Mouse (Mus musculus): ENCODE results near the gene Snx21. TPM values are rescaled to one million over a fixed set of nuclear protein-coding genes. Genes with fewer than 3 reads are reported as not detected.
A peak's percentile ranks its signal among the peaks of the same experiment; 100 is the strongest.

Gene Snx21
- polyA plus RNA-seq, 1 experiment from 2014 or later = 24.4 TPM

DNA sequence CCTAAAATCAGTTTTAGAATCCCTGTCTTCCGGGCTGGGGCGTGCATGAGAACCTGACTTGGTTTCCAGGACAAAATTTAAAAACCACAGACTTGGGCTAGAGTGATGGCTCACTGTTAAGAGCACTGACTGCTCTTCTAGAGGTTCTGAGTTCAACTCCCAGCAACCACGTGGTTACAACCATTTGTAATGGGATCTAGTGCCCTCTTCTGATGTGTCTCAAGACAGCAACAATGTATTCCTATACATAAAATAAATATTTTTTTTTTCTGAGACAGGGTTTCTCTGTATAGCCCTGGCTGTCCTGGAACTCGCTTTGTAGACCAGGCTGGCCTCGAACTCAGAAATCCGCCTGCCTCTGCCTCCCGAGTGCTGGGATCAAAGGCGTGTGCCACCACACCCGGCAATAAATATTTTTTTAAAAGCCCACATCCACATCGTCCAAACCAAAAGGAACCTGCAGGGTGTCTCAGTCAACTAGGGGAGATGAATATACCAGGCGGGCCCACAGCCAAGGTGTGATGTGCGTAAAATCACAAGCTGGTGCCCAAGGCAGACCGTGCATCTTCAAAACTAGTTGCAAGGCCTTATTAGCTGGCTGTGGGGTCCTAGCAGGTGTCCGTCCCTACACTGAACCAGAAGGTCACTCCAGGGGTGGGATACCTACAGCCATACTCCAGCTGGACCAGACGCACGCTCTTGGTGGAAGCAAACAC is 46.6 kb downstream of the Snx21 start:
- Histone ChIP-seq H3K27ac (ENCODE audit: low read length) (peak overlapping the region; percentile 85), H3K9ac (replicated peaks; ENCODE audit: low read depth, low read length) (peak overlapping the region; percentile 67; the same call in 1 of the 2 replicates), H3K9me3 (ENCODE audit: control insufficient read depth, low read depth, low read length) (no peaks in the 10 kb centered on the region), H3K27me3 (ENCODE audit: control insufficient read depth, insufficient read depth, low read length) (no peaks in the 10 kb centered on the region), H3K4me1 (ENCODE audit: control insufficient read depth, insufficient read depth, low read length) (peaks cover 9% of the 10 kb centered on the region; the same call in 1 of the 2 replicates), H3K4me2 (replicated peaks; ENCODE audit: low read depth, low read length) (peak overlapping the region; percentile 98), H3K36me3 (ENCODE audit: control insufficient read depth, insufficient read depth, low read length) (peaks cover 12% of the 10 kb centered on the region), H3K4me3 (ENCODE audit: low read depth, low read length) (peak overlapping the region; percentile 78)
- no peak for ATAC-seq (ENCODE audit: insufficient number of reproducible peaks, insufficient read depth, low FRiP score, low read depth)
- WGBS = 65% methylated on average over 16 of the region's 16 CpGs

DNA sequence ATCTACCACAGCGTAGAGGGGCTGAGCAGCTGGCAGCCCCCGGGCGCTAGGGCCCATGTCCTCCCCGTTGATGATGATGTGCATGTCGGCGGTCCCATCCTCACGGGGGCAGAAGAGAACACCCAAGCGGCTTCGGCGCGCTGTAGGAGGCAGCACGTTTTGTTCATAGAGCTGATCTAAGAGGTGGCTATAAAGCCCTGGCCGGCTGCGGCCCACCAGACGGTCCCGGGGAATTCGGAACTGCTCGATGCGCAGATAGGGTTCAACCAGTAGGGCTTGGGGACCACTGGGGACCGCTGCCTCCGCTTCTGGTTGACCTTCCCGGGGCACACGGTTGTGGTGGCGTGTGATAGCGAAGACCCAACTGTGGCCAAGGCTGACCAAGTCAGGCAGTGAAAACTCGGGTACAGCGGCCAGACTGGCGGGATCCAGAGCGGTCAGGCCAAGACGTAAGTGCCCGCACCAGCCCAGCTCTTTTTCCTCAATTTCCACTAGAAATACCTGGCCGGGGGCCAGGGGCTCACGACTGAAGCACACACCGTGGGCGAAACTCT is 47.2 kb downstream of the Snx21 start, which contains the start of gene Ctsa:
Gene Ctsa (plus strand): TSS at position 126 of the 554 bp plus-strand sequence.
- peaks cover 9% of the 10 kb centered on the region; the same call in 1 of the 2 replicates for H3K4me1 ChIP-seq (ENCODE audit: control insufficient read depth, insufficient read depth, low read length)

DNA sequence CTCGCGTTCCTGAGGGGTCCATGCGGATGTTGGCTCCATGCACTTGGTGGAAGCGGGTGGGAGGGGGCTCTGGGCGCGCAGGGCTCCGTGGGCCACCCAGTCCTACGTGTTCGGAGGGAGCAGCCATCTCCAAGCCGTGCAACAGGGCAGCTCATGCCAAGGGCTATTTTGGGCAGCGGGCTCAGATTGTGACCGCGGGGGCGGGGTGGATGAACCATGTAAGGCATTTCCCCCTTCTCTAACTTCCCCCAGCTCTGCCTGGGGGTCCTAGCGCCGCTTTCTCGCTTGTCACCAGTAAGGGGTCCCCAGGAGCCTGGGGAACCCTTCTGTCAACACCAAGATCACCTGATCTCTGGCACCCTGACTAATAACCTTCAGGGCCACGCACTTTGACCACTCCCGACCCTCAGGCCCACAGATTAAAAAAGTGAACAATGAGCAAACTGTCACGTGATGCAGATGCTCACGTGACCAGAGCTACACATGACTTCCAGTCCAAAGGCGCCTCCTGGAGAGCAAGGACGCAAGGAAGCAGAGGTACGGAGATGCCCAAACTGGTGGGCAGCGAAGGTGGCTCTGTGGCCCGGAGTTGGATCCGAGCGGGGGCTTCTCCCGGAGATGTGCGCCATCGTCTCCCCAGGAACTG is 47.8 kb downstream of the Snx21 start, which contains the start of gene Neurl2:
Gene Neurl2 (minus strand): TSS at position 143 of the 646 bp plus-strand sequence.
- ATAC-seq (ENCODE audit: insufficient number of reproducible peaks, insufficient read depth, low FRiP score, low read depth) = peak; percentile 74
- peak within 1 kb of the TSS; percentile 85 for H3K27ac ChIP-seq (ENCODE audit: low read length)
- H3K4me2 ChIP-seq (replicated peaks; ENCODE audit: low read depth, low read length) = peak within 1 kb of the TSS; percentile 98
- H3K4me1 ChIP-seq (ENCODE audit: control insufficient read depth, insufficient read depth, low read length) = peaks cover 9% of the 10 kb centered on the region; the same call in 1 of the 2 replicates
- no peaks in the 10 kb centered on the region for H3K9me3 ChIP-seq (ENCODE audit: control insufficient read depth, low read depth, low read length)
- WGBS = under 1% methylated on average over 31 of the region's 31 CpGs
- peak within 1 kb of the TSS; percentile 67 for H3K9ac ChIP-seq (replicated peaks; ENCODE audit: low read depth, low read length)
- H3K36me3 ChIP-seq (ENCODE audit: control insufficient read depth, insufficient read depth, low read length) = peaks cover 5% of the 10 kb centered on the region
- H3K27me3 ChIP-seq (ENCODE audit: control insufficient read depth, insufficient read depth, low read length) = no peaks in the 10 kb centered on the region
- peak within 1 kb of the TSS; percentile 78 for H3K4me3 ChIP-seq (ENCODE audit: low read depth, low read length)

More for the DNA sequence above, 47.2 kb downstream of the Snx21 start, which contains the start of gene Ctsa:
- H3K9ac ChIP-seq (replicated peaks; ENCODE audit: low read depth, low read length) = peak within 1 kb of the TSS; percentile 67
- peak; percentile 82 for ATAC-seq (ENCODE audit: insufficient number of reproducible peaks, insufficient read depth, low FRiP score, low read depth)
- peak within 1 kb of the TSS; percentile 98 for H3K4me2 ChIP-seq (replicated peaks; ENCODE audit: low read depth, low read length)
- no peaks in the 10 kb centered on the region for H3K9me3 ChIP-seq (ENCODE audit: control insufficient read depth, low read depth, low read length)
- peak within 1 kb of the TSS; percentile 85 for H3K27ac ChIP-seq (ENCODE audit: low read length)
- under 1% methylated on average over 35 of the region's 35 CpGs for WGBS
- H3K4me3 ChIP-seq (ENCODE audit: low read depth, low read length) = peak within 1 kb of the TSS; percentile 78
- H3K36me3 ChIP-seq (ENCODE audit: control insufficient read depth, insufficient read depth, low read length) = peaks cover 6% of the 10 kb centered on the region
- H3K27me3 ChIP-seq (ENCODE audit: control insufficient read depth, insufficient read depth, low read length) = no peaks in the 10 kb centered on the region

DNA sequence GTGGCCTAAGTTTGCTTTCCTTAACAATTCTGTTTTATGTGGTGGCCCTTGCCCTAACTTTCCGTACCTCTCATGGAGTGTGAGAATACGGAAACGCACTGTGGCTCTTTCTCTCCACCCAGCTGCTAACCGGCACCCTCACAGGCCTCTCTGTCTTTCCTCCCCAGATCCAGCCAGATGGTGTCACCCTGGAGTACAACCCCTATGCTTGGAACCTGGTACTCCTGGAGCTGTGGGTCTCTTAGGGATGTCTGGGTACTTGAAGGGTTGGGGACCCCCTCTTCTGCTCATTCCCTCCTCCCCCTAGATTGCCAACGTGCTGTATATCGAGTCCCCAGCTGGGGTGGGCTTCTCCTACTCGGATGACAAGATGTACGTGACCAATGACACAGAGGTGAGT is 48.9 kb downstream of the Snx21 start:
- Histone ChIP-seq H3K4me3 (ENCODE audit: low read depth, low read length) (peak overlapping the region; percentile 78), H3K4me1 (ENCODE audit: control insufficient read depth, insufficient read depth, low read length) (peaks cover 9% of the 10 kb centered on the region; the same call in 1 of the 2 replicates), H3K27ac (ENCODE audit: low read length) (no peak overlapping the region), H3K36me3 (ENCODE audit: control insufficient read depth, insufficient read depth, low read length) (peaks cover 11% of the 10 kb centered on the region), H3K27me3 (ENCODE audit: control insufficient read depth, insufficient read depth, low read length) (no peaks in the 10 kb centered on the region), H3K9me3 (ENCODE audit: control insufficient read depth, low read depth, low read length) (no peaks in the 10 kb centered on the region), H3K4me2 (replicated peaks; ENCODE audit: low read depth, low read length) (peak overlapping the region; percentile 98), H3K9ac (replicated peaks; ENCODE audit: low read depth, low read length) (peak overlapping the region; percentile 67)
- ATAC-seq (ENCODE audit: insufficient number of reproducible peaks, insufficient read depth, low FRiP score, low read depth) = no peak
- 50% methylated on average over 8 of the region's 8 CpGs for WGBS

DNA sequence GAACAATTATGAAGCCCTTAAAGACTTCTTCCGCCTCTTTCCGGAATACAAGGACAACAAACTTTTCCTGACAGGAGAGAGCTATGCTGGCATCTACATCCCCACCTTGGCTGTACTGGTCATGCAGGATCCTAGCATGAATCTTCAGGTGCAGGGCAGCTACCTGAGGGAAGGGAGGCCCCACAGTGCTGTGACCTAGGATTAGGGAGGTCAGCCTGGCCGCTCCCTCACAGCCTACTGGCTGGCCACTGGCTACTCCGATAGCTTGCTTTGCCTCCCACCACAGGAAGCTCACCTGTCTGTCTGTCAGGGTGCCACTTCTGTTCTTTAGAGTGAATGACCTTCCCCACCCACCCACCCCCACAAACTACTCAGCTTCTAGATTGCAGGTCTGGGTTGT is 49.5 kb downstream of the Snx21 start:
- H3K27ac ChIP-seq (ENCODE audit: low read length) = no peak overlapping the region
- H3K36me3 ChIP-seq (ENCODE audit: control insufficient read depth, insufficient read depth, low read length) = peaks cover 18% of the 10 kb centered on the region
- H3K9ac ChIP-seq (replicated peaks; ENCODE audit: low read depth, low read length) = no peak overlapping the region
- H3K4me1 ChIP-seq (ENCODE audit: control insufficient read depth, insufficient read depth, low read length) = peaks cover 9% of the 10 kb centered on the region; the same call in 1 of the 2 replicates
- H3K4me2 ChIP-seq (replicated peaks; ENCODE audit: low read depth, low read length) = no peak overlapping the region; the same call in 1 of the 2 replicates
- no peak for ATAC-seq (ENCODE audit: insufficient number of reproducible peaks, insufficient read depth, low FRiP score, low read depth)
- no peak overlapping the region for H3K4me3 ChIP-seq (ENCODE audit: low read depth, low read length)
- H3K27me3 ChIP-seq (ENCODE audit: control insufficient read depth, insufficient read depth, low read length) = no peaks in the 10 kb centered on the region
- H3K9me3 ChIP-seq (ENCODE audit: control insufficient read depth, low read depth, low read length) = no peaks in the 10 kb centered on the region
- WGBS = 88% methylated on average over 4 of the region's 4 CpGs

Other genes with a start within 250 kb of the Snx21 start
- gene Wfdc2, start 223.4 kb upstream of the Snx21 start, polyA plus RNA-seq (2014; fragmentation: Nextera tagmentation; extraction: Ambion mirVana) = 241 and 274 TPM in 2 replicates
- gene Spint3, start 212.4 kb upstream of the Snx21 start, polyA plus RNA-seq (2014; fragmentation: Nextera tagmentation; extraction: Ambion mirVana) = not detected in 2 replicates
- 2.1 and 2.3 TPM in 2 replicates for gene Wfdc6a, start 200.4 kb upstream of the Snx21 start, polyA plus RNA-seq (2014; fragmentation: Nextera tagmentation; extraction: Ambion mirVana)
- not detected in 2 replicates for gene Eppin, start 192.2 kb upstream of the Snx21 start, polyA plus RNA-seq (2014; fragmentation: Nextera tagmentation; extraction: Ambion mirVana)
- gene Wfdc6b, start 172.3 kb upstream of the Snx21 start, polyA plus RNA-seq (2014; fragmentation: Nextera tagmentation; extraction: Ambion mirVana) = not detected in 2 replicates
- not detected in 2 replicates for gene Wfdc8, start 172.2 kb upstream of the Snx21 start, polyA plus RNA-seq (2014; fragmentation: Nextera tagmentation; extraction: Ambion mirVana)
- not detected in 2 replicates for gene Wfdc16, start 147.0 kb upstream of the Snx21 start, polyA plus RNA-seq (2014; fragmentation: Nextera tagmentation; extraction: Ambion mirVana)
- 0.64 and 1.3 TPM in 2 replicates for gene Wfdc10, start 129.8 kb upstream of the Snx21 start, polyA plus RNA-seq (2014; fragmentation: Nextera tagmentation; extraction: Ambion mirVana)
- not detected in 2 replicates for gene Wfdc9, start 129.2 kb upstream of the Snx21 start, polyA plus RNA-seq (2014; fragmentation: Nextera tagmentation; extraction: Ambion mirVana)
- gene Wfdc11, start 111.7 kb upstream of the Snx21 start, polyA plus RNA-seq (2014; fragmentation: Nextera tagmentation; extraction: Ambion mirVana) = not detected in 2 replicates
- gene Wfdc13, start 100.7 kb upstream of the Snx21 start, polyA plus RNA-seq (2014; fragmentation: Nextera tagmentation; extraction: Ambion mirVana) = 2.4 and 2.5 TPM in 2 replicates
- gene Spint4, start 87.3 kb upstream of the Snx21 start, polyA plus RNA-seq (2014; fragmentation: Nextera tagmentation; extraction: Ambion mirVana) = not detected in 2 replicates
- not detected in 2 replicates for gene Spint5, start 70.5 kb upstream of the Snx21 start, polyA plus RNA-seq (2014; fragmentation: Nextera tagmentation; extraction: Ambion mirVana)
- 0.78 and 0.95 TPM in 2 replicates for gene Wfdc3, start 39.9 kb upstream of the Snx21 start, polyA plus RNA-seq (2014; fragmentation: Nextera tagmentation; extraction: Ambion mirVana)
- 64.0 and 69.8 TPM in 2 replicates for gene Dnttip1, start 39.8 kb upstream of the Snx21 start, polyA plus RNA-seq (2014; fragmentation: Nextera tagmentation; extraction: Ambion mirVana)
- gene Ube2c, start 15.9 kb upstream of the Snx21 start, polyA plus RNA-seq (2014; fragmentation: Nextera tagmentation; extraction: Ambion mirVana) = 396 and 433 TPM in 2 replicates
- gene Tnnc2, start 5.9 kb upstream of the Snx21 start, polyA plus RNA-seq (2014; fragmentation: Nextera tagmentation; extraction: Ambion mirVana) = 1.1 and 2.1 TPM in 2 replicates
- 18.8 and 19.2 TPM in 2 replicates for gene Acot8, start 19.1 kb downstream of the Snx21 start, polyA plus RNA-seq (2014; fragmentation: Nextera tagmentation; extraction: Ambion mirVana)
- 9.0 and 9.2 TPM in 2 replicates for gene Zswim3, start 19.3 kb downstream of the Snx21 start, polyA plus RNA-seq (2014; fragmentation: Nextera tagmentation; extraction: Ambion mirVana)
- 16.0 and 17.6 TPM in 2 replicates for gene Zswim1, start 36.9 kb downstream of the Snx21 start, polyA plus RNA-seq (2014; fragmentation: Nextera tagmentation; extraction: Ambion mirVana)
- not detected in 2 replicates for gene Spata25, start 42.7 kb downstream of the Snx21 start, polyA plus RNA-seq (2014; fragmentation: Nextera tagmentation; extraction: Ambion mirVana)
- 130 and 134 TPM in 2 replicates for gene Ctsa, start 47.0 kb downstream of the Snx21 start, polyA plus RNA-seq (2014; fragmentation: Nextera tagmentation; extraction: Ambion mirVana)
- gene Neurl2, start 47.6 kb downstream of the Snx21 start, polyA plus RNA-seq (2014; fragmentation: Nextera tagmentation; extraction: Ambion mirVana) = 6.3 and 8.3 TPM in 2 replicates
- 50.6 and 53.2 TPM in 2 replicates for gene Pltp, start 71.9 kb downstream of the Snx21 start, polyA plus RNA-seq (2014; fragmentation: Nextera tagmentation; extraction: Ambion mirVana)
- 70.6 and 87.3 TPM in 2 replicates for gene Pcif1, start 93.5 kb downstream of the Snx21 start, polyA plus RNA-seq (2014; fragmentation: Nextera tagmentation; extraction: Ambion mirVana)
- gene Zfp335, start 125.9 kb downstream of the Snx21 start, polyA plus RNA-seq (2014; fragmentation: Nextera tagmentation; extraction: Ambion mirVana) = 11.8 and 12.7 TPM in 2 replicates
- 1.2 and 1.8 TPM in 2 replicates for gene Mmp9, start 155.0 kb downstream of the Snx21 start, polyA plus RNA-seq (2014; fragmentation: Nextera tagmentation; extraction: Ambion mirVana)
- gene Slc12a5, start 175.0 kb downstream of the Snx21 start, polyA plus RNA-seq (2014; fragmentation: Nextera tagmentation; extraction: Ambion mirVana) = 1.4 and 2.1 TPM in 2 replicates
- 53.8 and 54.3 TPM in 2 replicates for gene Ncoa5, start 249.0 kb downstream of the Snx21 start, polyA plus RNA-seq (2014; fragmentation: Nextera tagmentation; extraction: Ambion mirVana)

Data from stomach, embryonic 14.5 days (tissue).